Mouse (Mus musculus): ENCODE results near the gene Tmub2.

Tmub2 gene

DNA sequence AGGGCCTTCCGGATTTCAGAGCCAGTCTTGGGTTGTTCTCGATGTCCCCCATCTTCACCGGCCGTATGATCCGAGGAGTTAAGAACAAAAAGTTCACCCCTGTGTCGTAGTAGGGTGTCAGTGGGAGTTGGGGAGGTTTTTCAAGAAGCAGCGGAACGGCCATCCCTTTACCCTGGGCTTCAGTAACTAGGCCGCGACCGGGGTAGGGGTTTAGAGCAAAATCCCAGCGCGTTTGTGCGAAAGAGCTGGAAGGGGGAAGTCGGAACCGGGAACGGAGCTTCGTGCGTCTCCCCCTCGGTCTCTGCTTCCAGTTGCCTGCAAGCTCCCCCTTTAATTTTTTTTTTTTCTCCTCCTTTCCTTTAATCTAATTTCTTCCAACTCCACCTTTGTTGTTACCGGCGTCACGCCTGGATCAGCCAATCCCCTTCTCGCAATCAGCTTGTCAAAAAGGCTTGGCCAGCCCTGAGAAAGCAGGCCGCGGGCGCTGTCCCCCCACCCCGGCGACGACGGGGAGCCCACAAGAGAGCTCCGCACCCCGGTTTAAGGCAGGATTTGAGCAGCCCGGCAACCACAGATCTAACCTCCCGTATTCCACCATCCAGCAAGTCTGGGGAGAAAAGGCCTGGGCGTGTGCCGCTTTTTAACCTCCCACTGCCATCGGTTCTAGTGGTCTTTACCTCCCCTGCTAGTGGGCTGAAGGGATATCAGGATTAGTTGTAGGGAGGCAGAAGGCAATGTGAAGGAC is 35.4 kb downstream of the Tmub2 start:
- CTCF ChIA-PET = interaction anchor here in 3 of 4 experiments (0.5 to 3.3 kb wide), 17 partner anchors 9 to 127 kb away, joined by 3 to 12 read pairs (median 3); partner anchors contain the start of gene Fam171a2 (in 1 of the 3)

DNA sequence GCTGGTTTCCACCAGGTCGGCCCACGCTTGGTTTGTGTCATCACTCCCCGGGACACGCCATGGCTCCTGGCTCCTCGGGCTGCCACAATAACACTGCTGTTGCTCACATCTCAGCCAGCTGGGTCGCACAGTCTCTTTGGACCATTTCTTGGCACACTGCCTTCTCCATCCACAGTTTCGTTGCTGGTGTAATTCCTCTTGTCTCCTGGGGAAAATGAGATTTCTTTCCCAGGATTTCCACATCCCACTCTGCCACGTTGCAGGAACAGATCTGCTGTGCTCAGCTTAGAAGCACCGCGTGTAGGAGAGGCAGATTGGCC is 35.9 kb downstream of the Tmub2 start:
- ChIA-PET CTCF (interaction anchor here in 3 of 4 experiments (0.6 to 3.3 kb wide), 13 partner anchors 9 to 127 kb away, joined by 3 to 12 read pairs (median 3); partner anchors contain the start of gene Fam171a2 (in 1 of the 3)), POLR2A (interaction anchor here (0.6 to 42.0 kb wide), 54 partner anchors 6 to 380 kb away, joined by 3 to 1349 read pairs (median 4); partner anchors contain the start of genes Grn (in 4 of the 4), Slc25a39 (in 4 of the 4), Rundc3a (in 3 of the 4) and Tmub2 (in 3 of the 4))

More for the DNA sequence above, 35.4 kb downstream of the Tmub2 start:
- POLR2A ChIA-PET = interaction anchor here (0.6 to 42.0 kb wide), 69 partner anchors 7 to 1060 kb away, joined by 3 to 1349 read pairs (median 4); partner anchors contain the start of genes Grn (in 4 of the 4), Rundc3a (in 4 of the 4), Slc25a39 (in 4 of the 4) and Tmub2 (in 3 of the 4)

DNA sequence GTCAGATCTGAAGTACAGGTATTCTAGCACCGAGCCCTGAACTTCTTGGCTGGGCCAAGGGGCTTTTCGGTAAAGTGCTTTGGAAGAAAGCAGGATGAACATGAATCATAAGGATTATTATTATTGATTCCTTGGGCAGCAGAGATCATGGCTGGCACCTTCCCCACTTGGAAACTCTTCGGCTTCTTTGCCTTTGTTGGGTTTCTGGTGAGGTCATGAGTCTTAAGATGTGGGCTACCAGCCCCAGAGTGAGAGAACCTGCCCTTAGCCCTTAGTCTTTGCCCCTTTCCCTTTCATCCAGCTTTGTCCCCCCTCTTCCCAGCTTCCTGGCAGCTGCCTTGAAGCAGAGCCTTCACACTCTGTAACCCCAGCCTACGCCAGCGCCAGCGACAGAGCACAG is 37.2 kb downstream of the Tmub2 start:
- POLR2A ChIA-PET = interaction anchor here (0.8 to 42.0 kb wide), 24 partner anchors 5 to 123 kb away, joined by 3 to 1349 read pairs (median 28); partner anchors contain the start of genes Slc25a39 (in 4 of the 4), Grn (in 2 of the 4), Rundc3a (in 2 of the 4) and BC030867 (in 1 of the 4)
- CTCF ChIA-PET = interaction anchor here in 1 of 4 experiments (0.6 kb wide), 1 partner anchor 13 kb away, joined by 4 read pairs; no protein-coding TSS in a partner anchor

DNA sequence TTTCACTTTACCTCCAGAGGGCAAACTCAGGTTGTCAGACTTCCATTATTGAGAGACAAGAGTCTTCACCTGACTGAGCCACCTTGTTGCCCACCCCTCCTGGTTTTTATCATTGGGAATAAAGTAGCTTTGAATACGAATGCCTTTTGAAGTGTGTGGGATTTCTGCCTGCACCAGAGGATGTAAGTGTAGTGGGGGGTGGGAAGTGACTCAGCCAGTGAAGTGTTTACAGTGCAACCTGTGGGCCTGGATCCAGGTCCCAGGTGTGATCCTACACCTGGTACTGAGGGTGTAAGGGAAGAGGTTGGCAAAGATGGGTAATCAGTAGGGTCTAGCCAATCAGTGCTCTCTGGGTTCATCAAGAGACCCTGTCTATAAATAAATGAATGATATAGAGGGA is 38.8 kb downstream of the Tmub2 start:
- ChIA-PET CTCF (interaction anchor here in 3 of 4 experiments (0.6 to 1.0 kb wide), 5 partner anchors 11 to 1196 kb away, joined by 3 to 4 read pairs (median 3); no protein-coding TSS in a partner anchor), POLR2A (interaction anchor here (0.6 to 42.0 kb wide), 15 partner anchors 3 to 189 kb away, joined by 3 to 1349 read pairs (median 33); partner anchors contain the start of genes Slc25a39 (in 4 of the 4), Rundc3a (in 2 of the 4) and Ubtf (in 1 of the 4))

DNA sequence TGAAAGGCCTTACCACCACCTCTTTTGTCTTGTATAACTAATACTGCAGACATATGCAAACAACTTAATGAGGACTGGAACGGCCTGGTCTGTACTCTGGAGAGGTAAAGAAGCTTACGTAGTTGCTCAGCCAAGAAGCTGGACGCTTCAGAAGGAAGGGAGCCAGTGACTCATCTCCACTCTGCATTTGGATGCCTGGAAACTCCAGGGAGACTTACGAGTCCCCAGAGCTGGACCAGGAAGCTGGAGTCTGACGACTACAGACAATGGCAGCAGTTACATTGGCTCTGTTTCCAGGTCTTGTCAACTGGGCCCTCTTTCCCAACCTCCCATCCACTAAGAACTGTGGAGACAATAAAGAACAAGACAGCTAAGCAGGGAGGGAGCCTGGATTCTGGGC is 42.5 kb downstream of the Tmub2 start:
- CTCF ChIA-PET = interaction anchor here (0.5 to 2.2 kb wide), 20 partner anchors 8 to 352 kb away, joined by 3 to 9 read pairs (median 4); partner anchors contain the start of gene Ubtf (in 1 of the 4)
- POLR2A ChIA-PET = interaction anchor here (0.6 to 42.0 kb wide), 46 partner anchors 8 to 1617 kb away, joined by 3 to 1349 read pairs (median 5); partner anchors contain the start of genes Ubtf (in 4 of the 4), Slc25a39 (in 3 of the 4), Grn (in 2 of the 4) and Rundc3a (in 2 of the 4)

DNA sequence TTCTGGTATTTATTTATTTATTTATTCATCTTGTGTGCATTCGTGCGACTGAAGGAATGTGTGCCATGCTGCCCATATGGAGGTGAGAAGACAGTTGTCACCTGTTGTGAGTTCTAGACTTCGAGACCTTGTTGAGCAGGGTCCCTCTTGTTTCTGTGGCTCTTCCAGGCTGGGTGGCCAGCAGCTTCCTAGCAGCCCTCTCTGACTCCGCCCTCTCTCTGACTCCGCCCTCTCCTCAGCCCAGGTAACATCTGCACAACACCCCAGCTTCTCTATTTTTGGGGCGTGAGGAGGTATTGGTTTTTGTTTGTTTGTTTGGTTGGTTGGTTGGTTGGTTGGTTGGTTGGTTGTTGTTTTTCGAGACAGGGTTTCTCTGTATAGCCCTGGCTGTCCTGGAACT is 43.1 kb downstream of the Tmub2 start:
- POLR2A ChIA-PET = interaction anchor here (0.5 to 42.0 kb wide), 48 partner anchors 7 to 1616 kb away, joined by 3 to 1349 read pairs (median 5); partner anchors contain the start of genes Ubtf (in 4 of the 4), Slc25a39 (in 3 of the 4), Grn (in 2 of the 4) and Rundc3a (in 2 of the 4)

DNA sequence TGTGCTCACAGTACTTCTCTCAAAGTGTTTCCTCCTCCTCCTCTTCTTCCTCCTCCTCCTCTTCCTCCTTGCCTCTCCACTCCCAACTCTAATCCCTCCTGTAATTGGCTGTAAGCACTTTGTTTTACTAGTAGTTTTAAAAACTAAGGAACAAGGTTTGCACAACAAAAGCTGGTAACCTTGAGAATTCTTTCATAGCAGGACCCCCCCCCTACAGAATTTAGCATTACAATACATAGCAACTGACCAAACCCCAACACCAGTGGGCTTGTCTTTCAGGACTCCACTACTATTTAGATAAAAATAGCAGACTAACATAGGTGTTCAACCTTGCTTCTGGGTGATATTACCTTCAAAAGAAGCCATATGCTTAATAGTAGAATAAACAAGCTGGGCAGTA is 44.8 kb downstream of the Tmub2 start:
- ChIA-PET POLR2A (interaction anchor here (0.5 to 42.0 kb wide), 54 partner anchors 9 to 1070 kb away, joined by 3 to 1349 read pairs (median 6); partner anchors contain the start of genes Ubtf (in 4 of the 4), Slc25a39 (in 3 of the 4), Atxn7l3 (in 2 of the 4) and Grn (in 2 of the 4)), CTCF (interaction anchor here (0.5 to 2.7 kb wide), 14 partner anchors 9 to 247 kb away, joined by 3 to 22 read pairs (median 4); partner anchors contain the start of gene Ubtf (in 1 of the 4))

More for the DNA sequence above, 43.1 kb downstream of the Tmub2 start:
- CTCF ChIA-PET = interaction anchor here (0.6 to 2.4 kb wide), 24 partner anchors 9 to 865 kb away, joined by 3 to 14 read pairs (median 4); partner anchors contain the start of gene Ubtf (in 1 of the 4)

DNA sequence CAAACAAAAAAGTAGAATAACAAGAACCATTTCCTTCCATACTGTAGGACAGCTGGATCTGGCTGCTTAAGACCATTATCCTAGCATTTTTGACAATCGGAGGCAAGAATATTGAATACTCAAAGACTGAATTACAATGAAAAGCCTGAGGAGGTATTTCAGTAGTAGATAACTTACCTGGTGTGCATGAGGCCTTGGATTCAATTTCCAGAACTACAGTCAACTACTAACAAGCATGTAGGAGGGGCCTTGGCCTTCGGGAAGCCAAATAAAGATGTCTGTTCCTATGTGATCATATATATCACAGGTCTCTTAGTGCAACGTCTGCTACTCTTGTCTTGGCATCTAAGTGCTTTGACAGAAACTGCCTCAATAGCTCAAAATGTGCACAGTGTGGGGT is 45.3 kb downstream of the Tmub2 start:
- CTCF ChIA-PET = interaction anchor here in 3 of 4 experiments (0.7 to 2.7 kb wide), 10 partner anchors 9 to 248 kb away, joined by 3 to 22 read pairs (median 7); no protein-coding TSS in a partner anchor

DNA sequence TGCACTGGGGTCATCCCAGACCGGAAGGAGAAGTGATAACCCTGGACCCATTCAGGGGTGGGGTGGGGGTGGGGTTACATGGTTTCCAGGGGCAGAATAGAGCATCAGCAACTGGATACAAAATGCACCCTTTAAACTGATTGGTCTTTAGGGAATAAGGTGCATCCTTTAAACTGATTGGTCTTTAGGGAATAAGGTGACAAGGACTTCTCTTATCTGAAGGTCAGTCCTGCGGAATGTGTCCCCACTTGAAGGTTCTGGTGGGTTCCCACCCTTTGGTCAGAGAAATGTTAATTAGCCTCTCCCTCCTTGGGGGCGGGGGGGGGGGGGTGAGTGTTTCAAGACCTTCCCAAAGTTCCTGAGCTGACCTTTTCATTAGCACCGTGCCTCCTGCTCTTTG is 47.1 kb downstream of the Tmub2 start:
- CTCF ChIA-PET = interaction anchor here in 2 of 4 experiments (0.6 to 1.0 kb wide), 14 partner anchors 12 to 1922 kb away, joined by 3 to 15 read pairs (median 5); partner anchors contain the start of gene BC030867 (in 1 of the 2)
- POLR2A ChIA-PET = interaction anchor here (0.6 to 42.0 kb wide), 27 partner anchors 8 to 927 kb away, joined by 3 to 1349 read pairs (median 6); partner anchors contain the start of genes Slc25a39 (in 3 of the 4), Ubtf (in 3 of the 4), Rundc3a (in 2 of the 4) and BC030867 (in 1 of the 4)

More for the DNA sequence above, 45.3 kb downstream of the Tmub2 start:
- POLR2A ChIA-PET = interaction anchor here (0.7 to 42.0 kb wide), 41 partner anchors 8 to 1070 kb away, joined by 3 to 1349 read pairs (median 12); partner anchors contain the start of genes Ubtf (in 4 of the 4), Slc25a39 (in 3 of the 4), Grn (in 2 of the 4) and Rundc3a (in 2 of the 4)

DNA sequence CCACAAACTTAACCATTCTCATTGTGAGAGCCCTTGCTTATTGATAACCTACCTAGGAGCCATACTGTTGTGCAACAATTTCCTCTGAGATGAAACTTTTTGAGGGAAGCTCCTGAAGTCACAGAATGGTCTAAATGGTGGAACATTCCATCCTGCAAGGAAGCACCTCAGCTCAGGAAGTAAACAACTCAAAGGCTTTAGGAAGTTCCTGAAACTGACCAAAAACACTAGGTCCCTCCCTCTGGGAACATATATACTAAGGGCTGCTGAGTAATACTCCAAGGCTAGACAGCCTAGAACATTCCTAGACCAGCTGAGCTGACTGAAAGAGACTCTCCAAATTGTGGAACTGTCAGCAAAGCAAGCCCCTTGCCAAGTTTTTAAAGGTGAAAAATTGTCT is 48.3 kb downstream of the Tmub2 start:
- CTCF ChIA-PET = interaction anchor here in 1 of 4 experiments (0.5 kb wide), 1 partner anchor 13 kb away, joined by 4 read pairs; no protein-coding TSS in a partner anchor
- POLR2A ChIA-PET = interaction anchor here (0.6 to 42.0 kb wide), 19 partner anchors 8 to 134 kb away, joined by 3 to 1349 read pairs (median 45); partner anchors contain the start of genes Slc25a39 (in 4 of the 4), Ubtf (in 4 of the 4), Rundc3a (in 2 of the 4) and Atxn7l3 (in 1 of the 4)

DNA sequence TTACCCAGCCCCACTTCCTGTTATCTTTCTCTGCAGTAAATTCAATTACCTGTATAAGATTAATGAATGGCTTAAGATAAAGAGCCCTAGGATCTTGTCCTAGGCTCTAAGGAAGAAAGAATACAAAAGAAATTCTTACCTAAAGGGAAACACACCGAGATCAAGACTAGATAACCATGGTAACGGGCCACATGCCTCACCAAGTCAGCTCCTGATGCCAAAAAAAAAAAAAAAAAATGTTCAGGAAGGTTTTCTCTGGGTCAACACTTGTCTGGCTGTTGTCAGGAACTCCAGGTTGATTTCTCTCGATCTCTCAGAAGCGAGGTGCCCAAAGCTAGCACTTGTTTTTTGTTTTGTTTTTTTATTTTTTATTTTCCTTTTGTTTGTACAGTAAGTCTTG is 49.3 kb downstream of the Tmub2 start:
- CTCF ChIA-PET = interaction anchor here (0.6 to 1.1 kb wide), 11 partner anchors 12 to 765 kb away, joined by 3 to 13 read pairs (median 4); no protein-coding TSS in a partner anchor

DNA sequence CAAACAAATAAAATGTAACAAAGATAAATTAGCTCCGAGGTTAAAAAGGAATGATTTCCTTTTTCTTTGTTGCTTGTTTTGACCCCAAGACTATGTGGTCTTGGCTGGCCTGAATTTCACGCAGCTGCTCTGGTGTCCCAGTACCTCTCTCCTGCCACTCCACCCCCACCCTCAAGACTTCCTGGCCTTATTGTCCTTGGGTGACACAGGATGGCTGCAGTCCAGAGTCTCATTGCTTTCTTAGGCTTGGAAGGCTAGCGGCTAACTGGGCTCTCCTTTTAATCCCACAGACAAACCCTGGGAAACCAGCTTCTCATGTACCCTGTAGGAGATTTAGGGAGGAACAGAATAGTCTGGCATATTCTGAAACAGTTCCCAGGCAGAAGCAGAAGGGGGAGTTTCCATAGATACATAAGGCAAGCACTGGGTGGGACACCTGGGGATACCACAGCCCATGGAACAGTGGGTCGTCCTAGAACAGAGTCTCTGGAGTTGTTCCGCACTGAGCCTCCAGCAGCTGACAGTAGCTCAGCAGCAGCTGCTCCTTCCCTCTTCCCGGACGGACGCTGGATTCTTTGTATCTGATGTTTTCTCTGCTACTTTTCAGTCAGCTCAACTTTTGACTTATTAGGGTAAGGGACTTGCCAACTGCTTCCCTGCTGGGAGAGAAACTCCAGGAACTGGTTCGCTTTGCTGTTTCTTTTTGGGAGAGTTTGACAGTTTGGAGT is 50.4 kb downstream of the Tmub2 start:
- CTCF ChIA-PET = interaction anchor here in 2 of 4 experiments (0.6 to 1.3 kb wide), 6 partner anchors 13 to 638 kb away, joined by 3 to 5 read pairs (median 3); partner anchors contain the start of gene Ubtf (in 1 of the 2)
- POLR2A ChIA-PET = interaction anchor here (0.5 to 42.0 kb wide), 42 partner anchors 4 to 268 kb away, joined by 3 to 1349 read pairs (median 5); partner anchors contain the start of genes Slc25a39 (in 4 of the 4), Ubtf (in 4 of the 4), Rundc3a (in 2 of the 4) and Grn (in 1 of the 4)

More for the DNA sequence above, 49.3 kb downstream of the Tmub2 start:
- POLR2A ChIA-PET = interaction anchor here (0.6 to 42.0 kb wide), 40 partner anchors 8 to 1805 kb away, joined by 3 to 1349 read pairs (median 4); partner anchors contain the start of genes Slc25a39 (in 4 of the 4), Ubtf (in 4 of the 4), Rundc3a (in 2 of the 4) and Grn (in 1 of the 4)

DNA sequence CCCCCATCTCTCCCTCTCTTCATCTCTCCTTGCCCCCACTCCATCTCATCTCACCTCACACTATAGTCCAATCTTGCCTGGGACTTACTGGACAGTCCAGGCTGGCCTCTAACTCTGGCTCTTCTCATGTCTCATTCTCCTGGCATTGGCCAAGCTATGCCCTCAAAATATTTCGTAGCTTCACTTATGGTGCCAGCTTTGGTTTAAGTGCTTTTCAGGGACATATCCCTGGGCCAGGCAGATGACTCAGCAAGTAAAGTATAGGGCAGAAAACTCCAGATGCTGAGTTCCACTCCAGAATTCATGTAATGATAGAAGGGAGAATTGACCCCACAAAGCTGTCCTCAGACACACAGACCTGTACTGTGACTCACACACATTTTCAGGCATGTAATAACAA is 51.5 kb downstream of the Tmub2 start:
- ChIA-PET POLR2A (interaction anchor here (0.6 to 42.0 kb wide), 17 partner anchors 5 to 94 kb away, joined by 3 to 1349 read pairs (median 18); partner anchors contain the start of genes Slc25a39 (in 3 of the 4), Ubtf (in 3 of the 4), Rundc3a (in 2 of the 4) and Grn (in 1 of the 4)), CTCF (interaction anchor here in 1 of 4 experiments (0.6 kb wide), 2 partner anchors 74 to 242 kb away, joined by 3 to 8 read pairs; no protein-coding TSS in a partner anchor)

DNA sequence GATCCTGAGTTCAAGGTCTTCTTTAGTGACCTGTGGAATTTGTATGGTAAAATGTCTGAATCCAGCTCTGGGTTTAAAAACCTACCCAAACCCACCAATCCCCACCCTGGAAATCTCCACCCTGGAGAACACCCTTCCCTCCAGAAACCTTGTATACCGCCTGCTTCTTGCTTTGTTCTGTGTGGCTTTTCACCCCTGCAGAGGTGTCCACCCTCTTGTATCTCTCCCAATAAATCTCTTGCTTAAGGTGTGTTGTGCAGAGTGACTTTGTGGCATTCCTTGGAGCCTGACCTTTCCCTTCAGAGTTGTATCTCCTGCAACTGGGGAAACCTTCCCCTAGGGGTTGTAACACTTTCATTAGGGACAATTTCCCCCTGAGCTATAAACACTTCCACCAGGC is 53.2 kb downstream of the Tmub2 start:
- ChIA-PET CTCF (interaction anchor here in 2 of 4 experiments (0.7 to 2.7 kb wide), 9 partner anchors 8 to 89 kb away, joined by 3 to 10 read pairs (median 3); partner anchors contain the start of genes BC030867 (in 1 of the 2) and Slc25a39 (in 1 of the 2)), POLR2A (interaction anchor here (0.6 to 42.0 kb wide), 26 partner anchors 7 to 100 kb away, joined by 3 to 1349 read pairs (median 8); partner anchors contain the start of genes Slc25a39 (in 3 of the 4), Ubtf (in 3 of the 4), Grn (in 2 of the 4) and Rundc3a (in 2 of the 4))

DNA sequence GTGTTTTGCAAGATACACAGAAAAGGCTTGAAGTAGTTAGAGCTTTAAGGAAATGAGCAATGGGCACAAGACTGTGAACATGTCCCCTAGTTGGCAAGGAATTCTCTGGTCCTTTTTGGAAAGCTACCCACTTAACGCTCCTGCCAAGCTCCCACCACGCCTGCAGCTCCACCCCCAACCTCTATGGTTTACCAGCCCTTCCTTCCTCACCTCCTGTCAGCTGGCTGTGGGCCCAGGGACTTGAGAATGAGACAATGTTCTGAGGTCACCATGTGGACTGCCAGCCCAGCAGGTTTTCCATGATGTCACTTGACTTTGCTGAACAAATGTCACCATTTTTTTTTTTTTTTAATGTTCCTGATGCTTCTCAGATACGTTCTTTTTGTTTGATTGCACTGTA is 53.8 kb downstream of the Tmub2 start:
- POLR2A ChIA-PET = interaction anchor here (0.7 to 42.0 kb wide), 26 partner anchors 7 to 99 kb away, joined by 3 to 1349 read pairs (median 12); partner anchors contain the start of genes Slc25a39 (in 3 of the 4), Ubtf (in 3 of the 4), Grn (in 2 of the 4) and Rundc3a (in 2 of the 4)
- CTCF ChIA-PET = interaction anchor here in 3 of 4 experiments (0.6 to 2.7 kb wide), 17 partner anchors 9 to 92 kb away, joined by 3 to 10 read pairs (median 5); partner anchors contain the start of genes Grn (in 1 of the 3), Slc25a39 (in 1 of the 3) and Tmub2 (in 1 of the 3)

All from embryonic stem cell, embryonic (primary cell).